Mouse (Mus musculus) MEL (cell line): ENCODE measurements around the gene Rora. TPM values are rescaled to one million over a fixed set of nuclear protein-coding genes. Genes with fewer than 3 reads are reported as not detected.

Source experiments
- DNase-seq: peaks from one replicate; pipeline ENCODE4 v3.0.0; 2011; ENCODE audit warnings: low read depth, low spot score
- H3K27ac ChIP-seq: 2 replicates; pipeline ENCODE4 v1.5.1; 2012; ENCODE audit warnings: low read depth, mild to moderate bottlenecking, control low read depth, low read length, moderate library complexity; ENCODE audit not compliant: control insufficient read depth
- H3K27me3 ChIP-seq, 2 experiments: fragments of 150-350 bp in 1 of 2; sonication (generic) in 1 of 2; 2 replicates each; pipeline ENCODE4 v1.6.1; 2012; ENCODE audit warnings: low read length in 2 of 2, mild to moderate bottlenecking in 2 of 2, improper control_type of control experiment in 1 of 2, moderate library complexity in 1 of 2; ENCODE audit not compliant: insufficient read depth in 2 of 2, control insufficient read depth in 1 of 2
- H3K36me3 ChIP-seq, 2 experiments: 2 replicates each; pipeline ENCODE4 v1.6.1; 2012 to 2014; ENCODE audit warnings: low read length in 2 of 2, improper control_type of control experiment in 1 of 2, inconsistent platforms in 1 of 2, mild to moderate bottlenecking in 1 of 2; ENCODE audit not compliant: insufficient read depth in 2 of 2, control insufficient read depth in 1 of 2
- H3K4me1 ChIP-seq, 2 experiments: fragments of 150-350 bp in 1 of 2; sonication (generic) in 1 of 2; 2 replicates each; pipeline ENCODE4 v1.6.1; 2012; ENCODE audit warnings: low read length in 2 of 2, improper control_type of control experiment in 1 of 2, mild to moderate bottlenecking in 1 of 2; ENCODE audit not compliant: insufficient read depth in 2 of 2, control insufficient read depth in 1 of 2
- H3K4me3 ChIP-seq, 2 experiments: fragments of 150-350 bp in 1 of 2; sonication (generic) in 1 of 2; 2 replicates each; pipeline ENCODE4 v1.5.1; 2012; ENCODE audit warnings: low read depth in 2 of 2, low read length in 2 of 2, mild to moderate bottlenecking in 2 of 2, moderate library complexity in 2 of 2, control low read depth in 1 of 2, improper control_type of control experiment in 1 of 2; ENCODE audit not compliant: control insufficient read depth in 1 of 2, insufficient read depth in 1 of 2
- H3K79me2 ChIP-seq: 2 replicates; pipeline ENCODE4 v1.6.1; 2012; ENCODE audit warnings: mild to moderate bottlenecking, low read length, moderate library complexity; ENCODE audit not compliant: control insufficient read depth, poor library complexity, insufficient read depth
- H3K9ac ChIP-seq: 2 replicates; pipeline ENCODE4 v1.6.1; 2012; ENCODE audit warnings: low read depth, mild to moderate bottlenecking, control low read depth, low read length, moderate library complexity; ENCODE audit not compliant: control insufficient read depth, poor library complexity, severe bottlenecking
- H3K9me3 ChIP-seq: fragments of 150-350 bp; sonication (generic); replicated peaks from 2 replicates; pipeline ENCODE4 v1.6.1; 2012; ENCODE audit warnings: mild to moderate bottlenecking, low read length, improper control_type of control experiment, moderate library complexity; ENCODE audit not compliant: insufficient read depth
- CHD2 ChIP-seq: IDR thresholded peaks from 2 replicates; pipeline ENCODE4 v1.6.1; 2011; ENCODE audit warnings: low read length, improper control_type of control experiment
- CTCF ChIP-seq, 3 experiments: IDR thresholded peaks in 2 of 3; conservative IDR thresholded peaks in 1 of 3; 2 replicates each; pipeline ENCODE4 v1.5.1; 2011 to 2012; ENCODE audit warnings: low read length in 3 of 3, low read depth in 2 of 3, mild to moderate bottlenecking in 2 of 3, improper control_type of control experiment in 1 of 3, inconsistent platforms in 1 of 3, mixed read lengths in 1 of 3, moderate library complexity in 1 of 3; ENCODE audit not compliant: control insufficient read depth in 1 of 3, insufficient read depth in 1 of 3, poor library complexity in 1 of 3, severe bottlenecking in 1 of 3
- GABPA ChIP-seq: IDR thresholded peaks from 2 replicates; pipeline ENCODE4 v1.6.1; 2012; ENCODE audit warnings: low read depth, mild to moderate bottlenecking, inconsistent platforms, low read length, improper control_type of control experiment, moderate library complexity
- HCFC1 ChIP-seq: IDR thresholded peaks from 2 replicates; pipeline ENCODE4 v1.6.1; 2012; ENCODE audit warnings: low read depth, mild to moderate bottlenecking, inconsistent platforms, low read length, improper control_type of control experiment, moderate library complexity
- MAFK ChIP-seq: IDR thresholded peaks from 2 replicates; pipeline ENCODE4 v1.6.1; 2011; ENCODE audit warnings: low read depth, mild to moderate bottlenecking, low read length, improper control_type of control experiment, borderline replicate concordance
- MAX ChIP-seq: IDR thresholded peaks from 2 replicates; pipeline ENCODE4 v1.6.1; 2011; ENCODE audit warnings: low read length, improper control_type of control experiment
- MAZ ChIP-seq: IDR thresholded peaks from 2 replicates; pipeline ENCODE4 v1.6.1; 2012; ENCODE audit warnings: low read depth, mild to moderate bottlenecking, inconsistent platforms, low read length, improper control_type of control experiment
- MEF2A ChIP-seq: IDR thresholded peaks from 2 replicates; pipeline ENCODE4 v1.6.1; 2014; ENCODE audit warnings: low read depth, mild to moderate bottlenecking, inconsistent platforms, low read length, improper control_type of control experiment; ENCODE audit not compliant: poor library complexity, insufficient replicate concordance, severe bottlenecking; ENCODE audit errors: extremely low read depth
- MXI1 ChIP-seq: IDR thresholded peaks from 2 replicates; pipeline ENCODE4 v1.6.1; 2011; ENCODE audit warnings: mild to moderate bottlenecking, low read depth, low read length, improper control_type of control experiment
- NRF1 ChIP-seq: IDR thresholded peaks from 2 replicates; pipeline ENCODE4 v1.6.1; 2014; ENCODE audit warnings: low read depth, mild to moderate bottlenecking, inconsistent platforms, low read length, improper control_type of control experiment, moderate library complexity; ENCODE audit not compliant: poor library complexity, insufficient read depth, severe bottlenecking
- POLR2AphosphoS2 ChIP-seq: IDR thresholded peaks from 2 replicates; pipeline ENCODE4 v1.6.1; 2011; ENCODE audit warnings: low read length, improper control_type of control experiment
- RAD21 ChIP-seq: IDR thresholded peaks from 2 replicates; pipeline ENCODE4 v1.6.1; 2011; ENCODE audit warnings: mild to moderate bottlenecking, low read depth, low read length, improper control_type of control experiment
- RCOR1 ChIP-seq: IDR thresholded peaks from 2 replicates; pipeline ENCODE4 v1.6.1; 2012; ENCODE audit warnings: low read depth, mild to moderate bottlenecking, inconsistent platforms, low read length, improper control_type of control experiment
- TCF12 ChIP-seq: IDR thresholded peaks from 2 replicates; pipeline ENCODE4 v1.6.1; 2014; ENCODE audit warnings: low read depth, mild to moderate bottlenecking, inconsistent platforms, low read length, improper control_type of control experiment, moderate library complexity
- UBTF ChIP-seq: IDR thresholded peaks from 2 replicates; pipeline ENCODE4 v1.6.1; 2012; ENCODE audit warnings: low read depth, mild to moderate bottlenecking, inconsistent platforms, low read length, improper control_type of control experiment, moderate library complexity, borderline replicate concordance; ENCODE audit not compliant: insufficient read depth
- USF2 ChIP-seq, 2 experiments: IDR thresholded peaks; 2 replicates each; pipeline ENCODE4 v1.6.1; 2011 to 2012; ENCODE audit warnings: improper control_type of control experiment in 2 of 2, low read length in 2 of 2, borderline replicate concordance in 1 of 2, inconsistent platforms in 1 of 2, low read depth in 1 of 2, mild to moderate bottlenecking in 1 of 2; ENCODE audit not compliant: insufficient read depth in 1 of 2
- ZMIZ1 ChIP-seq: IDR thresholded peaks from 2 replicates; pipeline ENCODE4 v1.6.1; 2012; ENCODE audit warnings: low read depth, mild to moderate bottlenecking, inconsistent platforms, low read length, improper control_type of control experiment, moderate library complexity
- polyA plus RNA-seq, 2 experiments: library from polyadenylated mRNA; stranded (reverse) in 1 of 2; unstranded in 1 of 2; fragments of >175 nt in 1 of 2; fragments of >200 nt in 1 of 2; gene quantifications; 2 replicates each; pipeline versions ENCODE4 v1.2.1 to v1.2.4; 2012; ENCODE audit warnings: low replicate concordance in 2 of 2, low read depth in 1 of 2; ENCODE audit not compliant: insufficient read length in 2 of 2, insufficient read depth in 1 of 2, missing spikeins in 1 of 2
- total RNA-seq: library from RNA; depleted of rRNA; stranded (reverse); fragments of 300-350 nt; gene quantifications from 2 replicates; pipeline ENCODE4 v1.2.3, GENCODE M21; 2012

Rora gene
- total and polyA plus RNA-seq, 3 experiments: not detected

GRCm38 (mm10) chr9:68795314-68795713, 141.7 kb downstream of the Rora start:
- H3K79me2 ChIP-seq: no peaks in the 10 kb centered on the region
- TF ChIP-seq MEF2A: no peak
- TF ChIP-seq, all 39 proteins: peak for 0
- Histone ChIP-seq H3K9me3 (no peaks in the 10 kb centered on the region), H3K36me3 (no peaks in the 10 kb centered on the region), H3K4me1 (no peaks in the 10 kb centered on the region), H3K9ac (no peak overlapping the region), H3K27me3 (no peaks in the 10 kb centered on the region), H3K4me3 (no peak overlapping the region), H3K27ac (no peak overlapping the region)
- no peak for DNase-seq

- no peaks in the 10 kb centered on the region for H3K4me1 ChIP-seq
- TF ChIP-seq ZMIZ1 (no peak), USF2 (IDR thresholded peaks at IDR 0.05; ENCODE audit: borderline replicate concordance in 1 of 2, insufficient read depth in 1 of 2, low read depth in 1 of 2, low read length in 2 of 2) (no peak), RAD21 (no peak), GABPA (no peak), MAZ (no peak), CHD2 (no peak), TCF12 (no peak), UBTF (no peak), HCFC1 (no peak), CTCF (IDR thresholded peaks at IDR 0.05 in 2 of 3, conservative IDR thresholded peaks at IDR 0.05 in 1 of 3; ENCODE audit: control insufficient read depth in 1 of 3, insufficient read depth in 1 of 3, low read depth in 2 of 3, low read length in 3 of 3, poor library complexity in 1 of 3, severe bottlenecking in 1 of 3) (no peak), RCOR1 (no peak), MAX (no peak), MAFK (no peak), NRF1 (no peak), MXI1 (no peak), POLR2AphosphoS2 (no peak)
- H3K4me3 ChIP-seq: no peak overlapping the region
- H3K27me3 ChIP-seq: no peaks in the 10 kb centered on the region
- H3K9me3 ChIP-seq: no peaks in the 10 kb centered on the region
- H3K9ac ChIP-seq: no peak overlapping the region
- no peak overlapping the region for H3K27ac ChIP-seq
- no peaks in the 10 kb centered on the region for H3K36me3 ChIP-seq
- no peak for DNase-seq
- H3K79me2 ChIP-seq: no peaks in the 10 kb centered on the region
Measured at GRCm38 (mm10) chr9:68798221-68798620, 144.6 kb downstream of the Rora start.
